Mouse (Mus musculus): ENCODE data around the gene Apobec3.

Apobec3 gene

GRCm38 (mm10) chr15:79950250-79951025, 59.0 kb downstream of the Apobec3 start:
- peak; percentile 68 for ATAC-seq (ENCODE audit: low TSS enrichment)

GRCm38 (mm10) chr15:79951226-79951625, 59.8 kb downstream of the Apobec3 start:
- no peak for ATAC-seq (ENCODE audit: low TSS enrichment)

- no peak for ATAC-seq (ENCODE audit: low TSS enrichment)
Measured at GRCm38 (mm10) chr15:79951730-79952503, 60.5 kb downstream of the Apobec3 start.

- ATAC-seq (ENCODE audit: low TSS enrichment), result no peak
Measured at GRCm38 (mm10) chr15:79952504-79953231, 61.2 kb downstream of the Apobec3 start.

- no peak for ATAC-seq (ENCODE audit: low TSS enrichment)
Measured at GRCm38 (mm10) chr15:79953470-79953869, 62.0 kb downstream of the Apobec3 start.

- ATAC-seq (ENCODE audit: low TSS enrichment), result no peak
Measured at GRCm38 (mm10) chr15:79956559-79956958, 65.1 kb downstream of the Apobec3 start.

GRCm38 (mm10) chr15:79958418-79958817, 67.0 kb downstream of the Apobec3 start:
- ATAC-seq (ENCODE audit: low TSS enrichment), result no peak

- ATAC-seq (ENCODE audit: low TSS enrichment), result 0 out of 2 replicates have a peak, but pooled peaks have one; percentile 16
Measured at GRCm38 (mm10) chr15:79961366-79961921, 70.0 kb downstream of the Apobec3 start.

GRCm38 (mm10) chr15:79962661-79963060, 71.2 kb downstream of the Apobec3 start:
- no peak for ATAC-seq (ENCODE audit: low TSS enrichment)

GRCm38 (mm10) chr15:79964376-79964775, 72.9 kb downstream of the Apobec3 start:
- ATAC-seq (ENCODE audit: low TSS enrichment), result no peak

All from frontal cortex, adult (tissue).